Mouse (Mus musculus) heart, adult 2 months (tissue): ENCODE results near the gene Olfr1211. TPM values are rescaled to one million over a fixed set of nuclear protein-coding genes. Genes with fewer than 3 reads are reported as not detected.

Experiments used
- DNase-seq, 2 experiments: peaks; one replicate each; pipeline ENCODE4 v3.0.0; 2021
- H3K27ac ChIP-seq: fragments of 200-600 bp; 2 replicates; pipeline ENCODE4 v1.8.1; 2022
- H3K27me3 ChIP-seq: fragments of 200-500 bp; 2 replicates; pipeline ENCODE4 v1.6.1; 2012; ENCODE audit warnings: mild to moderate bottlenecking, low read length, inconsistent platforms, mixed read lengths; ENCODE audit not compliant: control insufficient read depth, insufficient read depth
- H3K36me3 ChIP-seq: fragments of 200-500 bp; 2 replicates; pipeline ENCODE4 v1.6.1; 2012; ENCODE audit warnings: low read length, inconsistent platforms; ENCODE audit not compliant: control insufficient read depth, insufficient read depth
- H3K4me1 ChIP-seq: fragments of 200-500 bp; 2 replicates; pipeline ENCODE4 v1.6.1; 2011; ENCODE audit warnings: low read length; ENCODE audit not compliant: control insufficient read depth, insufficient read depth
- H3K4me3 ChIP-seq: fragments of 200-600 bp; 2 replicates; pipeline ENCODE4 v1.8.1; 2022
- H3K79me2 ChIP-seq: fragments of 200-500 bp; replicated peaks from 2 replicates; pipeline ENCODE4 v1.6.1; 2012; ENCODE audit warnings: mild to moderate bottlenecking, inconsistent platforms, low read length, moderate library complexity, mixed read lengths; ENCODE audit not compliant: control insufficient read depth, insufficient read depth
- H3K9ac ChIP-seq: fragments of 200-500 bp; 2 replicates; pipeline ENCODE4 v1.6.1; 2012; ENCODE audit warnings: low read depth, mild to moderate bottlenecking, control low read depth, inconsistent platforms, low read length, mixed read lengths
- CTCF ChIP-seq: fragments of 200-600 bp; IDR thresholded peaks from 2 replicates; pipeline ENCODE4 v1.8.1; 2022; ENCODE audit warnings: antibody characterized with exemption, mild to moderate bottlenecking, moderate library complexity
- EP300 ChIP-seq: fragments of 200-500 bp; IDR thresholded peaks from 2 replicates; pipeline ENCODE4 v1.6.1; 2011; ENCODE audit warnings: low read depth, low read length, control low read depth; ENCODE audit not compliant: insufficient read depth
- POLR2A ChIP-seq: fragments of 200-500 bp; IDR thresholded peaks from 2 replicates; pipeline ENCODE4 v1.6.1; 2011; ENCODE audit warnings: mild to moderate bottlenecking, low read depth, low read length, control low read depth; ENCODE audit not compliant: insufficient read depth
- WGBS: fragments of 180-500 bp; shearing (Covaris S2); methylation state at CpG from one replicate; pipeline ENCODE4 v1.1.7; 2018; 5-methylcytosine and 5-hydroxymethylcytosine counted together
- intact Hi-C: fragments of 180-260 bp; cut with DNase I; formaldehyde crosslinking; loops from one replicate; pipeline ENCODE4 v1.15.1; 2025
- long read RNA-seq: library from polyadenylated mRNA; stranded (forward); transcript quantifications from one replicate; pipeline ENCODE4 v2.0.0, GENCODE M21; 2021
- polyA plus RNA-seq: library from polyadenylated mRNA; depleted of rRNA; stranded (reverse); fragments of >200 nt; gene quantifications from 2 replicates; pipeline ENCODE4 v1.2.3, GENCODE M21; 2012; rRNA removed
- total RNA-seq, 2 experiments: library from RNA; stranded (reverse); gene quantifications; 2 replicates each; pipeline ENCODE4 v1.2.3; 2021

Olfr1211 gene
- total RNA-seq (not detected), polyA plus RNA-seq (not detected in 2 replicates)
- long read RNA-seq, result 0 reads

GRCm38 (mm10) chr2:88938011-88938410 lies at the start of gene Olfr1211:
Gene Olfr1211, minus strand, starts transcription at chr2:88938111.
- TF ChIP-seq EP300 (no peak), POLR2A (no peak), CTCF (no peak)
- Histone ChIP-seq H3K4me1 (no peaks in the 10 kb centered on the region), H3K36me3 (no peaks in the 10 kb centered on the region), H3K9ac (no peak within 1 kb of the TSS), H3K79me2 (no peaks in the 10 kb centered on the region), H3K4me3 (no peak within 1 kb of the TSS), H3K27me3 (no peaks in the 10 kb centered on the region), H3K27ac (no peak within 1 kb of the TSS)
- 74% methylated on average over 1 of the region's 1 CpGs for WGBS
- no peak for DNase-seq
- intact Hi-C loops, result no loop called here

- Histone ChIP-seq H3K4me3 (no peak within 1 kb of the TSS), H3K4me1 (no peaks in the 10 kb centered on the region), H3K27ac (no peak within 1 kb of the TSS), H3K36me3 (no peaks in the 10 kb centered on the region), H3K27me3 (no peaks in the 10 kb centered on the region), H3K9ac (no peak within 1 kb of the TSS), H3K79me2 (no peaks in the 10 kb centered on the region)
- TF ChIP-seq CTCF (no peak), EP300 (no peak), POLR2A (no peak)
- DNase-seq, result no peak
- intact Hi-C loops, result no loop called here
- 75% methylated on average over 1 of the region's 1 CpGs for WGBS
These were observed 42.3 kb upstream of the Olfr1211 start, which contains the start of gene Gm13762 for GRCm38 (mm10) chr2:88980181-88980580. Gene Gm13762, minus strand, starts transcription at chr2:88980281.

- TF ChIP-seq EP300 (no peak), CTCF (no peak), POLR2A (no peak)
These were observed 15.8 kb upstream of the Olfr1211 start, which contains the start of gene Olfr1212 for GRCm38 (mm10) chr2:88953669-88954068. Gene Olfr1212, plus strand, starts transcription at chr2:88953969.

GRCm38 (mm10) chr2:88915057-88915456 lies 22.9 kb downstream of the Olfr1211 start, which contains the start of gene Olfr1209:
Gene Olfr1209, minus strand, starts transcription at chr2:88915157.
- TF ChIP-seq POLR2A (no peak), EP300 (no peak), CTCF (no peak)
- no peak within 1 kb of the TSS for H3K9ac ChIP-seq
- H3K27ac ChIP-seq, result no peak within 1 kb of the TSS
- H3K79me2 ChIP-seq, result no peaks in the 10 kb centered on the region
- intact Hi-C loops, result no loop called here
- H3K4me1 ChIP-seq, result no peaks in the 10 kb centered on the region
- no peak for DNase-seq
- H3K4me3 ChIP-seq, result no peak within 1 kb of the TSS
- WGBS, result 72% methylated on average over 3 of the region's 3 CpGs
- H3K36me3 ChIP-seq, result no peaks in the 10 kb centered on the region
- no peaks in the 10 kb centered on the region for H3K27me3 ChIP-seq

More at GRCm38 (mm10) chr2:88953669-88954068, 15.8 kb upstream of the Olfr1211 start, which contains the start of gene Olfr1212:
- H3K36me3 ChIP-seq, result no peaks in the 10 kb centered on the region
- no peak within 1 kb of the TSS for H3K9ac ChIP-seq
- no peak within 1 kb of the TSS for H3K4me3 ChIP-seq
- no peaks in the 10 kb centered on the region for H3K79me2 ChIP-seq
- H3K27ac ChIP-seq, result no peak within 1 kb of the TSS
- DNase-seq, result no peak
- H3K27me3 ChIP-seq, result no peaks in the 10 kb centered on the region
- no peaks in the 10 kb centered on the region for H3K4me1 ChIP-seq
- intact Hi-C loops, result no loop called here

GRCm38 (mm10) chr2:88902211-88902610 lies 35.7 kb downstream of the Olfr1211 start, which contains the start of gene Olfr1208:
Gene Olfr1208, minus strand, starts transcription at chr2:88902311.
- no peak for DNase-seq
- intact Hi-C loops, result no loop called here
- Histone ChIP-seq H3K9ac (no peak within 1 kb of the TSS), H3K79me2 (no peaks in the 10 kb centered on the region), H3K4me1 (no peaks in the 10 kb centered on the region), H3K27ac (no peak within 1 kb of the TSS), H3K36me3 (no peaks in the 10 kb centered on the region), H3K4me3 (no peak within 1 kb of the TSS), H3K27me3 (no peaks in the 10 kb centered on the region)
- TF ChIP-seq EP300, result no peak
- no peak for TF ChIP-seq CTCF
- TF ChIP-seq POLR2A, result no peak

Other genes starting within 250 kb of the Olfr1211 start
- gene Olfr1195, start 248.9 kb downstream of the Olfr1211 start, total RNA-seq, result not detected
- gene Olfr1195, start 248.9 kb downstream of the Olfr1211 start, polyA plus RNA-seq, result not detected in 2 replicates
- not detected for gene Olfr1196, start 233.5 kb downstream of the Olfr1211 start, total RNA-seq
- gene Olfr1196, start 233.5 kb downstream of the Olfr1211 start, polyA plus RNA-seq, result not detected in 2 replicates
- not detected for gene Olfr1197, start 205.7 kb downstream of the Olfr1211 start, total RNA-seq
- not detected in 2 replicates for gene Olfr1197, start 205.7 kb downstream of the Olfr1211 start, polyA plus RNA-seq
- gene Olfr1198, start 186.7 kb downstream of the Olfr1211 start, total RNA-seq, result not detected
- not detected in 2 replicates for gene Olfr1198, start 186.7 kb downstream of the Olfr1211 start, polyA plus RNA-seq
- gene Olfr1199, start 177.6 kb downstream of the Olfr1211 start, total RNA-seq, result not detected
- not detected in 2 replicates for gene Olfr1199, start 177.6 kb downstream of the Olfr1211 start, polyA plus RNA-seq
- not detected for gene Olfr1200, start 167.6 kb downstream of the Olfr1211 start, total RNA-seq
- gene Olfr1200, start 167.6 kb downstream of the Olfr1211 start, polyA plus RNA-seq, result not detected in 2 replicates
- not detected for gene Olfr1201, start 145.1 kb downstream of the Olfr1211 start, total RNA-seq
- gene Olfr1201, start 145.1 kb downstream of the Olfr1211 start, polyA plus RNA-seq, result not detected in 2 replicates
- gene Olfr1202, start 123.6 kb downstream of the Olfr1211 start, total RNA-seq, result under 1 TPM in 1 of 2 experiments, not detected in 1; 0.07 TPM
- gene Olfr1202, start 123.6 kb downstream of the Olfr1211 start, polyA plus RNA-seq, result not detected in 2 replicates
- not detected for gene Olfr1205, start 108.4 kb downstream of the Olfr1211 start, total RNA-seq
- not detected in 2 replicates for gene Olfr1205, start 108.4 kb downstream of the Olfr1211 start, polyA plus RNA-seq
- not detected for gene Olfr1204, start 88.8 kb downstream of the Olfr1211 start, total RNA-seq
- gene Olfr1204, start 88.8 kb downstream of the Olfr1211 start, polyA plus RNA-seq, result not detected in 2 replicates
- not detected for gene Olfr1206, start 74.9 kb downstream of the Olfr1211 start, total RNA-seq
- gene Olfr1206, start 74.9 kb downstream of the Olfr1211 start, polyA plus RNA-seq, result not detected in 2 replicates
- not detected for gene Olfr1208, start 35.8 kb downstream of the Olfr1211 start, total RNA-seq
- not detected in 2 replicates for gene Olfr1208, start 35.8 kb downstream of the Olfr1211 start, polyA plus RNA-seq
- not detected for gene Olfr1209, start 23.0 kb downstream of the Olfr1211 start, total RNA-seq
- gene Olfr1209, start 23.0 kb downstream of the Olfr1211 start, polyA plus RNA-seq, result not detected in 2 replicates
- gene Olfr1212, start 15.9 kb upstream of the Olfr1211 start, total RNA-seq, result not detected
- gene Olfr1212, start 15.9 kb upstream of the Olfr1211 start, polyA plus RNA-seq, result not detected in 2 replicates
- gene Gm13762, start 42.2 kb upstream of the Olfr1211 start, total RNA-seq, result not detected
- gene Gm13762, start 42.2 kb upstream of the Olfr1211 start, polyA plus RNA-seq, result not detected in 2 replicates
- not detected for gene Olfr1214, start 54.5 kb upstream of the Olfr1211 start, total RNA-seq
- gene Olfr1214, start 54.5 kb upstream of the Olfr1211 start, polyA plus RNA-seq, result not detected in 2 replicates
- gene Olfr1215, start 68.9 kb upstream of the Olfr1211 start, total RNA-seq, result not detected
- gene Olfr1215, start 68.9 kb upstream of the Olfr1211 start, polyA plus RNA-seq, result not detected in 2 replicates
- gene Olfr1216, start 80.2 kb upstream of the Olfr1211 start, total RNA-seq, result not detected
- gene Olfr1216, start 80.2 kb upstream of the Olfr1211 start, polyA plus RNA-seq, result not detected in 2 replicates
- not detected for gene Olfr1217, start 94.0 kb upstream of the Olfr1211 start, total RNA-seq
- not detected in 2 replicates for gene Olfr1217, start 94.0 kb upstream of the Olfr1211 start, polyA plus RNA-seq
- not detected for gene Olfr1218, start 123.1 kb upstream of the Olfr1211 start, total RNA-seq
- not detected in 2 replicates for gene Olfr1218, start 123.1 kb upstream of the Olfr1211 start, polyA plus RNA-seq
- not detected for gene Olfr1219, start 145.4 kb upstream of the Olfr1211 start, total RNA-seq
- gene Olfr1219, start 145.4 kb upstream of the Olfr1211 start, polyA plus RNA-seq, result not detected in 2 replicates
- not detected for gene Olfr1220, start 168.7 kb upstream of the Olfr1211 start, total RNA-seq
- not detected in 2 replicates for gene Olfr1220, start 168.7 kb upstream of the Olfr1211 start, polyA plus RNA-seq
- not detected for gene Olfr1221, start 179.2 kb upstream of the Olfr1211 start, total RNA-seq
- not detected in 2 replicates for gene Olfr1221, start 179.2 kb upstream of the Olfr1211 start, polyA plus RNA-seq
- not detected for gene Olfr1222, start 194.9 kb upstream of the Olfr1211 start, total RNA-seq
- not detected in 2 replicates for gene Olfr1222, start 194.9 kb upstream of the Olfr1211 start, polyA plus RNA-seq
- not detected for gene Olfr1223, start 213.4 kb upstream of the Olfr1211 start, total RNA-seq
- gene Olfr1223, start 213.4 kb upstream of the Olfr1211 start, polyA plus RNA-seq, result not detected in 2 replicates
- gene Olfr1224-ps1, start 226.0 kb upstream of the Olfr1211 start, total RNA-seq, result not detected
- not detected in 2 replicates for gene Olfr1224-ps1, start 226.0 kb upstream of the Olfr1211 start, polyA plus RNA-seq
- gene Olfr1225, start 236.6 kb upstream of the Olfr1211 start, total RNA-seq, result not detected
- gene Olfr1225, start 236.6 kb upstream of the Olfr1211 start, polyA plus RNA-seq, result not detected in 2 replicates